In the genomic region with DNA sequence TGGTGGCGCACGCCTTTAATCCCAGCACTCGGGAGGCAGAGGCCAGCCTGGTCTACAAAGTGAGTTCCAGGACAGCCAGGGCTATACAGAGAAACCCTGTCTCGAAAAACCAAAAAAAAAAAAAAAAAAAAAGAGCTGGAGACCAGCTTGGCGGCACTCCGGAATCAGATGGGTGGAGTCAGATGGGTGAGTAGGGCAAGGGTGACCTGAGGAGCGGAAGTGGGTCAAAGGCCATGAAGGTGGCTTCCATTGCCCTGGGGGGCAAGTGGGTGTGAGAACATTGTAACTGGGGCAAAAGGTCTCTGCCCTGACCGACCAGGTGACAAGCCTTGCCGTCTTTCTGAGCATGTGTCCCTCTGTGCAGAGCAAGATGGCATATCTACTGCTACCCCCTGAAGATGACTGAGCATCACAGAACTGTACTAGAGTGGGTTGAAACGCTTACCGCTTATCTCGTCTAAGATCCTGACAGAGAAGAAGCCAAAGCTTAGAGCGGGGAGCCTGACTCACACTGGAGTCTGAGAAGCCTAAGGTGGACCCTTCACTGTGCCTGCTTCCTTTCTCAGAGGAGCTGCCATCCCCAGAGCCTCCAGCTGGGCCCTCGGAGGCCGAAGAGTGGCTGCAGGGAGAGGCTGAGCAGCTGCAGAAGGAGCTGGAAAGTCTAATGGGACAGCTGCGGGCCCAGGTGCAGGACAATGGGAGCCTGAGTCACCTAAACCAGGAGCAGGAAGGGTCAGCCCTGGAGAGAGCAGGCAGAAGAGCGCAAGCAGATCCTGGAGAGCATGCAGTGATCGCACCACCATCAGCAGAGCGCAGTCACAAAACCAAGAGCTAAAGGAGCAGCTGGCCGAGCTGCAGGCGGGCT, we compare ENCODE assay signal across 13 mouse cellular contexts. TPM values are rescaled to one million over a fixed set of nuclear protein-coding genes. Genes with fewer than 3 reads are reported as not detected.
"Had no signal": no experiment of that assay in that cellular context is flagged by ENCODE, and none has a peak within 500 bp of the region (broad histone marks: within the 10 kb centered on the region; RNA-seq: fewer than 3 reads in every experiment).

No protein-coding gene starts in this region.

- H3K27me3 ChIP-seq: limb, embryonic 15.5 days; neural tube, embryonic 12.5 days had no signal

- DNase-seq: kidney, adult 9 months; kidney, postnatal 36 days; layer of hippocampus, adult 9-11 months; layer of hippocampus, postnatal 36 days; lung, adult 18-20 months; midbrain, embryonic 14.5 days; thymus, postnatal 25 days had no signal

- H3K36me3 ChIP-seq: limb, embryonic 15.5 days; midbrain, embryonic 10.5 days; neural tube, embryonic 12.5 days had no signal

- H3K4me1 ChIP-seq: neural tube, embryonic 12.5 days had no signal

- H3K9ac ChIP-seq: limb, embryonic 15.5 days; neural tube, embryonic 12.5 days had no signal

- H3K9me3 ChIP-seq: limb, embryonic 15.5 days; midbrain, embryonic 10.5 days; neural tube, embryonic 12.5 days had no signal

- H3K27ac ChIP-seq: kidney, postnatal 0 days; limb, embryonic 15.5 days; midbrain, embryonic 10.5 days; neural tube, embryonic 12.5 days; stomach, postnatal 0 days had no signal

- H3K4me3 ChIP-seq: limb, embryonic 15.5 days; midbrain, embryonic 10.5 days; neural tube, embryonic 12.5 days had no signal

- H3K4me2 ChIP-seq: limb, embryonic 15.5 days; neural tube, embryonic 12.5 days had no signal

RNA-seq across cellular contexts. Expression of a gene that starts 44.4 kb away (rescaled TPM):
- total RNA-seq: neutrophil, adult 5-6 weeks had no signal
